Mouse (Mus musculus) lung, postnatal 25 days (tissue): ENCODE data around the gene Pou2f3.
A peak's percentile ranks its signal among the peaks of the same experiment; 100 is the strongest.

Experiments
- DNase-seq: peaks from one replicate; pipeline ENCODE4 v3.0.0; 2022; ENCODE audit warnings: low spot score

The Pou2f3 gene

GRCm38 (mm10) chr9:43108721-43109120 lies 101.4 kb downstream of the Pou2f3 start:
- DNase-seq, result no peak

GRCm38 (mm10) chr9:43108081-43108480 lies 102.1 kb downstream of the Pou2f3 start:
- DNase-seq, result no peak

GRCm38 (mm10) chr9:43107555-43107954 lies 102.6 kb downstream of the Pou2f3 start:
- no peak for DNase-seq

GRCm38 (mm10) chr9:43107187-43107517 lies 103.0 kb downstream of the Pou2f3 start, which contains the start of gene Arhgef12:
TSS of gene Arhgef12 (minus strand) at chr9:43107239.
- DNase-seq, result peak; percentile 81

- DNase-seq, result peak; percentile 54
Observed at GRCm38 (mm10) chr9:43106426-43107186, 103.6 kb downstream of the Pou2f3 start.

GRCm38 (mm10) chr9:43105664-43106361 lies 104.4 kb downstream of the Pou2f3 start:
- DNase-seq, result peak; percentile 93

GRCm38 (mm10) chr9:43104873-43105663 lies 105.1 kb downstream of the Pou2f3 start:
- DNase-seq, result no peak

GRCm38 (mm10) chr9:43104526-43104872 lies 105.7 kb downstream of the Pou2f3 start:
- DNase-seq, result no peak

GRCm38 (mm10) chr9:43103675-43104299 lies 106.4 kb downstream of the Pou2f3 start:
- peak; percentile 63 for DNase-seq

- DNase-seq, result no peak
Observed at GRCm38 (mm10) chr9:43102931-43103330, 107.2 kb downstream of the Pou2f3 start.

GRCm38 (mm10) chr9:43101936-43102595 lies 108.1 kb downstream of the Pou2f3 start:
- peak; percentile 66 for DNase-seq

GRCm38 (mm10) chr9:43098922-43099321 lies 111.2 kb downstream of the Pou2f3 start:
- DNase-seq, result no peak

GRCm38 (mm10) chr9:43097801-43098557 lies 112.2 kb downstream of the Pou2f3 start:
- DNase-seq, result no peak

- peak; percentile 39 for DNase-seq
Observed at GRCm38 (mm10) chr9:43096337-43096736, 113.8 kb downstream of the Pou2f3 start.

GRCm38 (mm10) chr9:43094828-43095227 lies 115.3 kb downstream of the Pou2f3 start:
- no peak for DNase-seq

GRCm38 (mm10) chr9:43093803-43094202 lies 116.4 kb downstream of the Pou2f3 start:
- peak; percentile 45 for DNase-seq

GRCm38 (mm10) chr9:43085686-43086285 lies 124.4 kb downstream of the Pou2f3 start:
- DNase-seq, result no peak

- peak; percentile 28 for DNase-seq
Observed at GRCm38 (mm10) chr9:43084496-43085362, 125.4 kb downstream of the Pou2f3 start.

- DNase-seq, result no peak
Observed at GRCm38 (mm10) chr9:43083441-43084055, 126.6 kb downstream of the Pou2f3 start.
